Mouse (Mus musculus) layer of hippocampus, postnatal 10 days (tissue): ENCODE results near the gene Gm7029. TPM values are rescaled to one million over a fixed set of nuclear protein-coding genes. Genes with fewer than 3 reads are reported as not detected.
"Not testable (repeated sequence)": the region's sequence is repeated elsewhere in the genome, so short reads cannot be mapped to it uniquely, and the experiment has no call there.

ENCODE experiments used
- DNase-seq, 2 experiments: peaks; one replicate each; pipeline ENCODE4 v3.0.0; 2021; ENCODE audit warnings: low spot score in 2 of 2
- total RNA-seq, 2 experiments: library from RNA; stranded (reverse); gene quantifications; 2 replicates each; pipeline ENCODE4 v1.2.3; 2021

Gene Gm7029
- total RNA-seq, 2 experiments from 2014 or later = not detected

DNA sequence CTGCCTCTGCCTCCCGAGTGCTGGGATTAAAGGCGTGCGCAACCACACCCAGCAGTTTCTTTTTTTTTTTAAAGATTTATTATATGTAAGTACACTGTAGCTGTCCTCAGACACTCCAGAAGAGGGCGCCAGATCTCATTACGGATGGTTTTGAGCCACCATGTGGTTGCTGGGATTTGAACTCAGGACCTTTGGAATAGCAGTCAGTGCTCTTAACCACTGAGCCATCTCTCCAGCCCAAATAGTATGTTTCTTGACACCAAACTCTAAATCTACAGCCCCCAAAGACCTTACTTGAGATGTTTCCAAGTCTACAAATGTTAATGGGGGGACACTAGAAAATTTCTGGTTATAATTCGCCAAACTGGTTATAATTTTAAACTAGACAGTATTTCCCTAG is 18.3 kb downstream of the Gm7029 start:
- not testable (repeated sequence) for DNase-seq

DNA sequence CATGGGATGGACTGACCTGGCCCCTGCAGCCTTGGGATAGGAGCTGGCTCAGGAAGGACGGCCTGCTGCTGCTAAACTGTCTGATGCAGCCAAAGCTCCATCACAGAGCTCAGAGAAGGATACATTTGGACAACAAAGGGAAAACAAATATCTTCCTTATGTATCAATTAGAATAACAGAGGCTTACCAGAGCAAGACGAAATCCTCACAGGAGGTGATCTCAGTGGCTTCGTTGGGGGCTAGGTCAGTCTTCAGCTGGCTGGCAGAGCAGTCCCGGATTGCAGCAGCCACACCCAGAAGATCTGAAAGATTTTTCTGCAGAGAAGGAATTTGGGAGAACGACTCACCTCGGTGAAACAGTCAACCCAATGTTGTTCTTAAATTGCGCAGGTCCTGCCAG is 18.8 kb downstream of the Gm7029 start:
- no peak for DNase-seq

DNA sequence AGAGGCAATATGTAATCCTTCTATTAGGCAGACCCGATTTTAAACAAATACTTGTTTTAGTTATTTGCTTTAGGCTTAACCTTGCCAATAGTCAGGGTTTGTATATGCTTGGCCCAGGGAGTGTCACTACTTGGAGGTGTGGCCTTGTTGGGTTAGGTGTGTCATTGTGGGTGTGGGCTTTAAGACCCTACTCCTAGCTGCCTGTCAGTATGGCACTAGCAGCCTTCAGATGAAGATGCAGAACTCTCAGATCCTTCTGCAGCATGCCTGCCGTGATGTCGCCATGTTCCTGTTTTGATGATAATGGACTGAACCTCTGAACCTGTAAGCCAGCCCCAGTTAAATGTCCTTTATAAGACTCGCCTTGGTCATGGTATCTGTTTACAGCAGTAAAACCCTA is 19.4 kb downstream of the Gm7029 start:
- DNase-seq = not testable (repeated sequence)

DNA sequence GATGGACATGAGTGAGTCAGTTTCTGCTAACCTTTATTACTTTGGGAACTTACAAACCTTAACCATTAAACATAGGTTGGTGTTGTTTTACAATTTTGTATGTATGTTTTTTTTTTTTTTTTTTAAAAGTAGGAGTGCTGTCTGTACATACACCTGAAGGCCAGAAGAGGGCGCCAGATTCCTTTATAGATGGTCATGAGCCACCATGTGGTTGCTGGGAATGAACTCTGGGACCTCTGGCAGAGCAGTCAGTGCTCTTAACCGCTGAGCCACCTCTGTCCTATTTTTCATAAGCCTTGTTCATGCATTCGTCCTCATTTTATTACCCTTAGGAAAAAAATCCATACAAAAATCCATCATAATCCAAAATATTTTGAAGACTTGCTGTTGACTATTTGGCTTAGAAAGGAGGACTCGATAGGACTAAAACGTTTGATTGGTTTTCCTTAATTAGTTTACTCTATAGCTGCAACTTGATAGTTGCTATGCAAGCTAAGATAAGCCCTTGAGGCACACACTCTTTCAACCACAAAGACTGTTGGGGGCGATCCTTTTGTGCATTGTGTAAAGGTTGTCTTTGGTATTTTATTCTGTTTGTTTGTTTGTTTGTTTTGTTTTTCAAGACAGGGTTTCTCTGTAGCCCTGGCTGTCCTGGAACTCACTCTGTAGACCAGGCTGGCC is 23.6 kb downstream of the Gm7029 start:
- DNase-seq = no peak

DNA sequence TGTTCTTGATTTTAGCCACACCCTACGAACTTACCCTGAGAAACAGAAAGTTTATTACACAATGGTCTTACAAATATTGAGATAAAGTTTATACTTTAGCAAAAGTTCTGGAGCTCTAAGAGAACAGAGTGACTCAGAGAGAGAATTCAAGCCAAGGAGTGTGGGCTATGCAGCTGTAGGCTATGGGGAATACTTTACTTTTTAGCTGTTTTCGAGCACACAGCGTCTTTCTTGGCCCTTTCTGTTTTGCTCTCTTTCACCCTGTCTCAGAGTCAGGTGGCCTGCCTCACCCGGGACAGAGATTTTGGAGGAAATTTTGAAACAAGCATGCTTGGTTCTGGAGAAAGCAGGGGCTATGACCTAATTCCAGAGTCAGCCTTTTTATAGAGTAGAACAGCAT is 24.6 kb downstream of the Gm7029 start:
- DNase-seq = not testable (repeated sequence)

DNA sequence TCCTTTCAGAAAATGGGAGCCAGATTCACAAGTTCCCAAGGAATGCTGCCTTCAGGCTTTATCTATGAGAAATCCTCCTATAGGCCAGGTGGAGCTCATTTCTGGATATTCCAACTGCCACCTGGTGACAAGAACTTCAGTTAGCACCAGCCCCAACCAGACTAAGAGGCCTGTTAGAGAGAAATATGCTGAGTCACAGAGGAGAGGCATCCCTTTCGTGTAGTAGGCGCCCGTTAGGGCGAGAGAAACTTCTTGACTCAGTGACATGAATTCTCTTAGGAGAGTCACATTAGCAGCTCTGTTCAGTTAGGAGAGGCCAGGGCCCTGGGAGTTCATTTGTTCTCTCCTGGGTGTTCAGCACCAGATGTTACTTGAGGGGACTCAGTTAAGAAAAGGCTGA is 26.0 kb downstream of the Gm7029 start:
- DNase-seq = no peak

DNA sequence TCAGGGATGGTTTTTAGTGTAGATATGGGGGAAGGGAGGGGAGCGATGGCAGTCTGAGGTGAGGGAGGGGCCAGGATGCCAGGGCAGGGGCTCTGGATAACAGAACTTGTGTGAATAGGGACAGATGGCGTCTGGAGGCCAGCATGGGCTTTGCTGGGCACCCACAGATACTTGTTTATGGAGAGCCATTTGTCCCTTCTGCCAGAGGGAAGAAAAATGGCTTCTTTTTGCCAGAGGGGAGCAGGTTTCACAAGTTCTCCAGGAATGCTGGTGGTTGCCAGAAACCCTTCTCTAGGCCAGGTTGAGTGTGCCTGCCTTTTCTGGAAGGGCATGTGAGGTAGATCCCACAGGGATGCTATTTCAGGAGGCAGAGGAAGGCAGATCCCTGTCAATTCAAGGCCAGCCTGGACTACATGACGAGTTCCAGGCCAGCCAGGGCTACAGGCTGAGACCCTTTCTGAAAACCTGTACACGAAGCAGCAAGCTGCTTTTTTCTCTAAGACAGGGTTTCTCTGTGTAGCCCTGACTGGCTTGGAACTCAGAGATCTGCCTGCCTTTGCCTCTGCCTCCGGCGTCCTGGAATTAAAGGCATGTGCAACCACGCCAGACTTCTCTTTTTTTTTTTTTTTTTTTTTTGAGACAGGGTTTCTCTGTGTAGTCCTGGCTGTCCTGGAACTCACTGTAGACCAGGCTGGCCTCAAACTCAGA is 26.8 kb downstream of the Gm7029 start:
- no peak for DNase-seq

DNA sequence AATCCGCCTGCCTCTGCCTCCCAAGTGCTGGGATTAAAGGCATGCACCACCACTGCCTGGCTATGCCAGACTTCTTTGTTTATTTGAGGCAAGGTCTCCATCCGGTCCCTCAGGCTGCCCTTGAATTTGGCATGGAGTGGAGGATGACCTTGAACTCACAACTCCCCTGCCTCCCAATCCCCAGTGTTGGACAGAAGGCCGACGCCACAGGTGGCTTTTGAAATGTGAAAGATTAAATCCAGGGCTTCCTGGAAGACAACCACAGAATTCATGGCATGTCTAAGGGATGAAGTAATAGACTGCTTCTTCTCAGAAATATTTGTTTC is 27.3 kb downstream of the Gm7029 start:
- DNase-seq = no peak

DNA sequence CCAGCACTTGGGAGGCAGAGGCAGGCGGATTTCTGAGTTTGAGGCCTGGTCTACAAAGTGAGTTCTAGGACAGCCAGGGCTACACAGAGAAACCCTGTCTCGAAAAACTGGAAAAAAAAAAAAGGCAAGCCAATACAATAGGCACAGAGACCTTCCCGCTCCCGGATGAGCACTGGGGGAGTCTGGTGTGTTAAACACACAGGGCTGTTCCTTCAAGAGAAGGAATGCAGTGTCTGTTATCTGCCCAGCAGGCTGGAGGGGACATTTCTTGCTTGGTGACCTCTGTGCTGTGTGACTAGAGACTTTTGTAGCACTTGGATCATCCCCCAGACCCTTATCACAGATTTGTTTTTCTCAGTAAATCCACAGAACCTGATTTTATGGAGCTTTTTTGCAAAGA is 28.0 kb downstream of the Gm7029 start:
- DNase-seq = no peak

DNA sequence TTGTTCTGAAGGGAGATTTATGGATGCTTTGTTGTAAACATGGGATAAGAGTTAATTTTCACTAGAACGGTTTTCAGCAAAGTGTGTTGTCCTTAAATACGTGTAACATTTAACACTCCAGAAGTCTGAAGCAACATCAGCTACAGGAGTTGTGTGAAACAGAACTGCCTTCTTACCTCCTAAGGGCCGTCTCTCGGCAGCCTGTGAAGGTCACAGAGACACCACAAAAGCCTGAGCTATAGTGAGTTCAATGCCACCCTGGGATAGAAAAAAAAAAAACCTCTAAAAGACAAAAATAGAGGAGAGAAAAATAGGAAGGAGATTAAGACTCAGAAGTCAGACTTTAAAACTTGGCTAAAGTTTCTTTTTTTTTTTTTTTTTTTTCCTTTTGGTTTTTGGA is 28.4 kb downstream of the Gm7029 start:
- no peak for DNase-seq

DNA sequence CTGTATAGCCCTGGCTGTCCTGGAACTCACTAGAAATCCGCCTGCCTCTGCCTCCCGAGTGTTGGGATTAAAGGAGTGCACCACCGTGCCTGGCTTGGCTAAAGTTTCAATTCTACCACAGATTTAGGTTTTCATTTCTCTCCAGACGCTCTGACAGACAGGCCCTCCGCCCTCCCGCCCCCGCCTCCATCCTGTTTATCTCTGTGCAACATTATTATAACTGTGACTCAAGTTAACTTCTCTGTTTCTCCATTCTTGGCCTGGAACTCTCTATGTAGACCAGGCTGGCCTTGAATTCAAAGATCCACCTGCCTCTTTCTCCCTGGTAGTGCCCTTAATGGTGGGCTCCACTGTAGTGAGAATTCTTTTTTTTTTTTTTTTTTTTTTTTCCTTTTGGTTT is 28.9 kb downstream of the Gm7029 start:
- DNase-seq = no peak

DNA sequence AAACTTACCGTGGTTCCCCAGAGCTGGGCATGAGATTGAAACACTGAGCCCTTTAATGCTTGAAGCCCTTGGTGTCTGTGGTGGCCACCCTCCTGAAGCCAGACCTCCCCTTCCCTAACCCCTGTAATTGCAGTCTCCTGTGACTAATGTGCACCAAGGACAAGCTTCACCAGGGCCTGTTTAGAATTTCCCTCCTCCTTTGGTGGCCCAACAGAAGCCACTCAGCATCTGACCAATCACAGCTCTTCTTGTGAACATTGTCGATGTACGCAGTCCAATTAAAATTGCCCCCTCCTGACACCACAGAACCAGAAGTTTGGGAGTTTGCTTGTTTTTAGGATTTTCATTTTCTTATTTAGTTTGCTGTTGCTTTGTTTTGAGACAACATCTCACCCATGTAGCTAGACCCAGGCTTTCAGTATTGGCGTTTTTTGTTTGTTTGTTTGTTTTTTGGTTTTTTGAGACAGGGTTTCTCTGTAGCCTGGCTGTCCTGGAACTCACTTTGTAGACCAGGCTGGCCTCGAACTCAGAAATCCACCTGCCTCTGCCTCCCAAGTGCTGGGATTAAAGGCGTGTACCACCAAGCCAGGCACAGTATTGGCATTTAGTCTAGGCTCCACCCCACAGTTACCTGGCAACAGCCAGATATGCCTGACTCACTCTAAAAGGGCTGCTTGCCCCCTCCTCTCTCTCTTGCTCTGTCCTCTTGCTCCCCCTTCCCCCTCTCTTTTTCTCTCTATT is 30.4 kb downstream of the Gm7029 start:
- not testable (repeated sequence) for DNase-seq

DNA sequence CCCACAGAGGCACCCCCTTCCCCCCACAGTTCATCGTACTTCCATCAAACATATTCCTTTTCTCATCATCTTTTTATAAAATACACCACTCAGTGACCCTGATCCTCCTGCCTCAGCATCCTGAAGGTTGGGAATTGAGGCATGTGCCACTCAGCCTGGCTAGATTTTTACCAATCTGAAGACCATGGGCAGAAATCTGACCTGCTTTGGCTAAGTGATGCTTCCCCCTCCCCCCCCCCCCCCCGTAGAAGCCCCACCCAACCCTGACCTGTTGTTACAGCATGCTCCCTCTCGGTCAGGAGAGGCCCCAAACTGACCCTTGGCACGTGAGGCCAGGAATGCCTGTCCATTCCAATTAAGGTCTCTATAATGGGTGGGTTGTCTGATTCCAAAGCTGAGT is 31.2 kb downstream of the Gm7029 start, which contains the start of gene Platr17:
Platr17 (plus strand) TSS at position 301 of the 400 bp plus-strand sequence.
- DNase-seq = not testable (repeated sequence)

DNA sequence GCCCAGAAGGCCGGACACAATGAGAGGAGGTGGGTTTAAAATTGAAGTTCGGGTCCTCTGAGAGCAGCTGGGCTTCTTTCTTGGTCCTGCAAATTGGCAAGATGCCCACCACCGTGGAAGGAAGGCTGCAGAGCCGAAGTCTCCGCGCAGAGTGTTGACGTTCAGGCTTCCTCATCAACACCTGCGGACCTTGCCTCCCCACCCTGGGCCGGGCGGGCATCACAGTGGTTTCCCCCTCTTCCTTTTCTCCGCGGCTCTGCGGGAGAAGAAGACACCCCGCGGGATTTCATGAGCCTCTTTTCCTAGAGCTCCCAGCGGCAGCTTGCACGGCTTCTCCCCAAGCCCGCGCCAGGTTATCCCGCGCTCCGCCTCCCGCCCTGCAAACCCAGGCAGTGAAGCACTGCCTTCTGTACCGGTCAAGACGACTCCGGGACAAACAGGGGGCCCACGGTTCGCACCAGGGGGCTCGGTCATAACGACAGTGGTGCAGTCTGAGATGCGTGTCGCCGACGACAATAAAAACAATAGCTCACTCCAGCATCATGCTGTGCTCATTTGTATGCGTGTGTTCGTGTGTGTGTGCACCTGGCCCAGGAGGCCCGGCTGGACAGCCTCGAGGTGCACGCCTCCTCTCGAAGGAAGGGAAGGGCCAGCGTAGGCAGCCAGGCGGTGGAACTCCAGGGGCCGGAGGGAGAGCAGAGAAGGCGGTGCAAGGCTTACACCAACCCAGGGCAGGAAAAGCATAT is 34.9 kb downstream of the Gm7029 start:
- DNase-seq = peak; percentile 61 to 69

DNA sequence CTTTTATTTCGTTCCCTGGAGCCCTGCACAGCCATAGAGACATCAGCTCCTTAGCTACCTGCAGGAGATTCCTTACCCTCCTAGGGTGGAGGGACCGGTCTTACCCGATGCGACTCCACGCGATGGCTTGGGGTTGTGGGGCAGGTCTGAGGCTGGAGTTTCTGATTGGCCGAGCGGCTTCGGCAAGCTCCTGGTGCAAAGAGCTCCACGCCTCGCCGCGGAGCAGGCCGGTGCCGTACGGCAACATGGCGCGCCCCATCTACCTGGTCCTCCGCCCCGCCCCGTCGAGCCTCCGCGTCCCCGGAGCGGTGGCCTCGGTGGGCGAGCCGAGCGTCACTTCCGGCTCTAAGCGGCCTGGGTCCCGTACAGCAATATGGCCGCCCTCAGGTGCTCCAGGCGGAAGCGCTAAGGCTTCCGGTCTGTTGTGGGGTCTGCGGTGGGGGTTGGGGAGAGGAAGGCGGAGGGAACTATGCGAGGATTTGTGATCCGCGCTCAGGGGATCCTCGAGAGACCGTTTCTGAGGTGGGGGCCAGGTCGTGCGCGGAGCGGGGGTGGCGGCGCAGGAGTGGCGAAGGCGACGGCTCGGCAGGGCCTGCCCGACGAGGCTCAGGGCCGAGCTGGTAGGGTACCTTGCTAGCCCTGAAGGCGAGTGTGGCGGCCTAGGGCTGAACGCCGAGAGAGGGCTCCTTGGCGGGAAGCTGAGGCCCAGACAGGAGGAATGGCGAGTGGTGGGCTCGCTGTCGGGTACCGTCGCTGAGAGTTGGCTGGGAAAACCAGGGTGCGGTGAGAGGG is 35.6 kb downstream of the Gm7029 start, which contains the start of gene Daxx:
Daxx (plus strand) TSS at position 338 of the 792 bp plus-strand sequence.
- DNase-seq = peak; percentile 97 to 99

DNA sequence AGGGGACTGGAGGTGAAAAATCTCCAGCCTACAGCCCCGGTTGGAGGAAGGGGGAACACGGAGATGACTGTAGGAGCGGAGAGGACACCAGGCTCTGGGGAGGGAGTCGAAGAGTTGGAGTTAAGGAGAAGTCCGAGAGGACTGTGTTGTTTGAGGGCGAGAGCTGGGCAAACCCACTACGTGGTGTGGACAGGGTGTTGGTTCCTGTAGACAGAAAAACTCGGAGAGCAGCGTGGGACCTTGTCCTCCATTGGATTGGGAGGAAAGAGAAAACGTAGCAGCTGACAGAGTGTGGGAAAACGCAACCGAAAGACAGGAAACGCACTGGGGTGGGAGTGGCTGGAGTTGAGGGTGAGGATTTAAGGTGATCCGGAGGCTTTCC is 36.2 kb downstream of the Gm7029 start:
- DNase-seq = peak in 1 of 2 experiments; percentile 47

DNA sequence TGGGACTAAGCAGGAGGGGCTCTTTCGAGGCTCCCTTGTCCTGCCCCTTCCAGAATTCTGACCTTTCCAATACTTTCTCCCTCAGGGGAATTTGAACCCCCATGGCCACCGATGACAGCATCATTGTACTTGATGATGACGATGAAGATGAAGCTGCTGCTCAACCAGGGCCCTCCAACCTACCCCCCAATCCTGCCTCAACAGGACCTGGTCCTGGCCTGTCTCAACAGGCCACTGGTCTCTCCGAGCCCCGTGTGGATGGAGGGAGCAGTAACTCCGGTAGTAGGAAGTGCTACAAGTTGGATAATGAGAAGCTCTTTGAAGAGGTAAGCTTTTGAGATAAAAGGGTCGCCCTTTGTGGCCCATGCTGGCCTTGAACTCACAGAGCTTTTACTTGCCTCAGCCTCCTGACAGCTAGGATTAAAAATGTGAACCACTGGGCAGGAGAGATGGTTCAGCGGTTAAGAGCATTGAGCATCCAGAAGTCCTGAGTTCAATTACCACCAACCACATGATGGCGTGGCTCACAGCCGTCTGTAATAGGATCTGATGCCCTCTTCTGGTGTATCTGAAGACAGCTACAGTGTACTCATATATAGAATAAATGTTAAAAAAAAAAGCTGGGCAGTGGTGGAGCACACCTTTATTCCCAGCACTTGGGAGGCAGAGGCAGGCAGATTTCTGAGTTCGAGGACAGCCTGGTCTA is 36.9 kb downstream of the Gm7029 start:
- no peak for DNase-seq

DNA sequence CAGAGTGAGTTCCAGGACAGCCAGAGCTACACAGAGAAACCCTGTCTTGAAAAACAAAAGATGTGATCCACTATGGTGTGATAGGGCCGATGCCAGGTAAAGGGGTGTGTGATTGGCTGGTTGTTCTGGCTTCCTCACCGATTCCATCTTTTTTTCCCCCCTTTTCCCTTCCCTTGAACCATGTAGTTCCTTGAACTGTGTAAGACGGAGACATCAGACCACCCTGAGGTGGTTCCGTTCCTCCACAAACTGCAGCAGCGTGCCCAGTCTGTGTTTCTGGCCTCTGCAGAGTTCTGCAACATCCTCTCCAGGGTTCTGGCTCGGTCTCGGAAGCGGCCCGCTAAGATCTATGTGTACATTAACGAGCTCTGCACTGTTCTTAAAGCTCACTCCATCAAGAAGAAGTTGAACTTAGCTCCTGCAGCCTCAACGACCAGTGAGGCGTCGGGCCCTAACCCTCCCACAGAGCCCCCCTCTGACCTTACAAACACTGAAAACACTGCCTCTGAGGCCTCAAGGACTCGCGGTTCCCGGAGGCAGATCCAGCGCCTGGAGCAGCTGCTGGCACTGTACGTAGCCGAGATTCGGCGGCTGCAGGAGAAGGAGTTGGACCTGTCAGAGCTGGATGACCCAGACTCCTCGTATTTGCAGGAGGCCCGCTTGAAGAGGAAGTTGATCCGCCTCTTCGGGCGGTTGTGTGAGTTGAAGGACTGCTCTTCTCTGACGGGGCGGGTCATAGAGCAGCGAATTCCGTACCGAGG is 37.6 kb downstream of the Gm7029 start:
- DNase-seq = no peak

DNA sequence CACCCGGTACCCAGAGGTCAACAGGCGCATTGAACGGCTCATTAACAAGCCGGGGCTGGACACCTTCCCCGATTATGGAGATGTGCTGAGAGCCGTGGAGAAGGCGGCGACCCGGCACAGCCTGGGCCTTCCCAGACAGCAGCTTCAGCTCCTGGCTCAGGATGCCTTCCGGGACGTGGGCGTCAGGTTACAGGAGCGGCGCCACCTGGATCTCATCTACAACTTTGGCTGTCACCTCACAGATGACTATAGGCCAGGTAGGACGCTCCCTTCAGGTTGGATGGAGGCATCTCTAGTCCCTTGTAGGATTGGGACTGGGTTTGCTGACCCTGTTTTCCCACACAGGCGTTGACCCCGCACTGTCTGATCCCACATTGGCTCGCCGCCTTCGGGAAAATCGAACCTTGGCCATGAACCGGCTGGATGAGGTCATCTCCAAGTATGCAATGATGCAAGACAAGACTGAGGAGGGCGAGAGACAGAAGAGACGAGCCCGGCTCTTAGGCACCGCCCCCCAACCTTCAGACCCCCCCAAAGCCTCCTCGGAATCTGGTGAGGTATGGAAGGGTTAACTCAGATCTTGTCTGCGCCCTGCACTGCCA is 38.3 kb downstream of the Gm7029 start:
- no peak for DNase-seq
